In the genomic region with DNA sequence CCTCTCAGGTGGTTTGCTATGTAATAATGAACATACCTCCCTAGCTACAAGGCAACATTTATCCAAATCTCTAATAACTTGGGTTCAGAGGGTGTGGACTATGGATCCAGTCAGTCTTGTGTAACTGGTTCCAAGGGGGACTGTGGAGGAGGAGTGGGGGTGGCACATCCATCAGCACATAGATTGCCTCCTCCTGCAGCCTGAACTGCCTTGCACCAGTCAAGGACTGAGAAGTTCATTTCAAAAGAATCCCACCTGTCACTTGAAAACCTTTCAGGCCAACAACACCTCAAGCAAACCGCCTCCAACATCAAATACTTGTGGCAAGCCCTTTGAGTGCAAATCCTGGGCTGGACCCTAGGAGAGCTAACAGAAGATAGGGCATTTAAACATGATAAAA, we compare ENCODE assay signal across 21 mouse cellular contexts.
DNase-seq lines count a peak whose midpoint lies in the region; ATAC-seq and TF ChIP-seq lines count a peak whose summit lies in the region.
"Had no signal": no experiment of that assay in that cellular context is flagged by ENCODE, and none has a peak within 500 bp of the region (broad histone marks: within the 10 kb centered on the region; RNA-seq: fewer than 3 reads in every experiment).

No protein-coding gene starts in this region.

- H3K9ac ChIP-seq in intestine, embryonic 14.5 days (ENCODE audit: low read length): no peak overlapping the region
- no peak overlapping the region for H3K9ac ChIP-seq in intestine, postnatal 0 days (ENCODE audit: low read depth, low read length)
- H3K9ac ChIP-seq in lung, embryonic 16.5 days (ENCODE audit: low read length): no peak overlapping the region
- H3K9ac ChIP-seq in intestine, embryonic 15.5 days: no peak overlapping the region
- H3K9ac ChIP-seq in stomach, embryonic 16.5 days (ENCODE audit: low read length): no peak overlapping the region
- H3K9ac ChIP-seq: embryonic facial prominence, embryonic 15.5 days; forebrain, embryonic 15.5 days; heart, embryonic 12.5 days; hindbrain, embryonic 12.5 days had no signal

- H3K4me3 ChIP-seq in intestine, embryonic 14.5 days (ENCODE audit: low read depth, low read length): no peak overlapping the region
- H3K4me3 ChIP-seq in intestine, postnatal 0 days (ENCODE audit: low read depth, low read length): no peak overlapping the region
- H3K4me3 ChIP-seq in lung, embryonic 16.5 days (ENCODE audit: low read length): no peak overlapping the region
- no peak overlapping the region for H3K4me3 ChIP-seq in intestine, embryonic 15.5 days (replicated peaks)
- H3K4me3 ChIP-seq in stomach, embryonic 16.5 days (replicated peaks; ENCODE audit: low read length): no peak overlapping the region
- no peak overlapping the region for H3K4me3 ChIP-seq in hindbrain, embryonic 10.5 days
- H3K4me3 ChIP-seq: embryonic facial prominence, embryonic 15.5 days; erythroblast, embryonic 14.5 days; forebrain, embryonic 10.5 days; forebrain, embryonic 15.5 days; heart, embryonic 12.5 days; hindbrain, embryonic 12.5 days had no signal

- 0 out of 2 replicates have a peak, but pooled peaks have one; percentile 54 for ATAC-seq in intestine, embryonic 14.5 days (replicated peaks; ENCODE audit: low FRiP score, low TSS enrichment, low read depth)
- no peak for ATAC-seq in intestine, postnatal 0 days
- ATAC-seq in lung, embryonic 16.5 days (ENCODE audit: low read depth): peak; percentile 85; the same call in 1 of the 2 replicates
- peak; percentile 77 for ATAC-seq in intestine, embryonic 15.5 days
- ATAC-seq in stomach, embryonic 16.5 days (ENCODE audit: insufficient read depth, low FRiP score): peak; percentile 68
- ATAC-seq: forebrain, embryonic 15.5 days; hindbrain, embryonic 16.5 days; inflammation-experienced regulatory T-cells, adult 6 months had no signal

- H3K36me3 ChIP-seq in intestine, embryonic 14.5 days (ENCODE audit: control insufficient read depth, insufficient read depth, low read length): no peaks in the 10 kb centered on the region
- no peaks in the 10 kb centered on the region for H3K36me3 ChIP-seq in intestine, postnatal 0 days (ENCODE audit: control insufficient read depth, insufficient read depth)
- no peaks in the 10 kb centered on the region for H3K36me3 ChIP-seq in lung, embryonic 16.5 days (ENCODE audit: control insufficient read depth, insufficient read depth, low read length)
- H3K36me3 ChIP-seq in intestine, embryonic 15.5 days: no peaks in the 10 kb centered on the region
- no peaks in the 10 kb centered on the region for H3K36me3 ChIP-seq in stomach, embryonic 16.5 days (ENCODE audit: control insufficient read depth, insufficient read depth, low read length)
- H3K36me3 ChIP-seq in hindbrain, embryonic 10.5 days: no peaks in the 10 kb centered on the region
- H3K36me3 ChIP-seq: embryonic facial prominence, embryonic 15.5 days; forebrain, embryonic 10.5 days; forebrain, embryonic 15.5 days; heart, embryonic 12.5 days; hindbrain, embryonic 12.5 days had no signal

- 56% methylated on average over 1 of the region's 1 CpGs for WGBS in intestine, embryonic 14.5 days
- 44% methylated on average over 1 of the region's 1 CpGs for WGBS in intestine, postnatal 0 days
- 32% methylated on average over 1 of the region's 1 CpGs for WGBS in lung, embryonic 16.5 days
- WGBS in intestine, embryonic 15.5 days: 59% methylated on average over 1 of the region's 1 CpGs
- 44% methylated on average over 1 of the region's 1 CpGs for WGBS in stomach, embryonic 16.5 days
- WGBS in hindbrain, embryonic 10.5 days: 74% methylated on average over 1 of the region's 1 CpGs

- no peak overlapping the region for H3K4me2 ChIP-seq in intestine, embryonic 14.5 days (ENCODE audit: low read length)
- no peak overlapping the region for H3K4me2 ChIP-seq in intestine, postnatal 0 days (replicated peaks; ENCODE audit: low read depth)
- no peak overlapping the region for H3K4me2 ChIP-seq in lung, embryonic 16.5 days (ENCODE audit: low read depth, low read length)
- no peak overlapping the region for H3K4me2 ChIP-seq in intestine, embryonic 15.5 days (replicated peaks)
- no peak overlapping the region for H3K4me2 ChIP-seq in stomach, embryonic 16.5 days (ENCODE audit: low read depth, low read length)
- H3K4me2 ChIP-seq: embryonic facial prominence, embryonic 15.5 days; forebrain, embryonic 15.5 days; heart, embryonic 12.5 days; hindbrain, embryonic 12.5 days had no signal

- no peak for TF ChIP-seq CTCF in intestine, postnatal 0 days (IDR thresholded peaks at IDR 0.05; ENCODE audit: low read depth)

- peaks cover 2% of the 10 kb centered on the region; the same call in 1 of the 2 replicates for H3K4me1 ChIP-seq in intestine, embryonic 14.5 days (replicated peaks; ENCODE audit: control insufficient read depth, insufficient read depth, low read length)
- H3K4me1 ChIP-seq in intestine, postnatal 0 days (replicated peaks; ENCODE audit: control insufficient read depth, insufficient read depth, low read length): 0 out of 2 replicates have a peak, but pooled peaks cover 4% of the 10 kb centered on the region
- H3K4me1 ChIP-seq in lung, embryonic 16.5 days (replicated peaks; ENCODE audit: control insufficient read depth, insufficient read depth, low read length): peaks cover 7% of the 10 kb centered on the region; the same call in 1 of the 2 replicates
- H3K4me1 ChIP-seq in intestine, embryonic 15.5 days (replicated peaks): no peaks in the 10 kb centered on the region
- H3K4me1 ChIP-seq in stomach, embryonic 16.5 days (ENCODE audit: control insufficient read depth, insufficient read depth, low read length): no peaks in the 10 kb centered on the region
- peaks cover 7% of the 10 kb centered on the region; the same call in 1 of the 2 replicates for H3K4me1 ChIP-seq in hindbrain, embryonic 10.5 days (replicated peaks)
- H3K4me1 ChIP-seq: embryonic facial prominence, embryonic 15.5 days; forebrain, embryonic 10.5 days; forebrain, embryonic 15.5 days; heart, embryonic 12.5 days; hindbrain, embryonic 12.5 days had no signal

- H3K9me3 ChIP-seq in intestine, embryonic 14.5 days (ENCODE audit: control insufficient read depth, low read length): no peaks in the 10 kb centered on the region
- no peaks in the 10 kb centered on the region for H3K9me3 ChIP-seq in intestine, postnatal 0 days (ENCODE audit: control insufficient read depth)
- no peaks in the 10 kb centered on the region for H3K9me3 ChIP-seq in lung, embryonic 16.5 days (ENCODE audit: control insufficient read depth, low read length)
- no peaks in the 10 kb centered on the region for H3K9me3 ChIP-seq in intestine, embryonic 15.5 days
- no peaks in the 10 kb centered on the region for H3K9me3 ChIP-seq in stomach, embryonic 16.5 days (replicated peaks; ENCODE audit: control insufficient read depth, low read length)
- no peaks in the 10 kb centered on the region for H3K9me3 ChIP-seq in hindbrain, embryonic 10.5 days
- H3K9me3 ChIP-seq: embryonic facial prominence, embryonic 15.5 days; forebrain, embryonic 10.5 days; forebrain, embryonic 15.5 days; heart, embryonic 12.5 days; hindbrain, embryonic 12.5 days had no signal

- peak overlapping the region; percentile 51 for H3K27ac ChIP-seq in intestine, embryonic 14.5 days (ENCODE audit: low read depth)
- no peak overlapping the region for H3K27ac ChIP-seq in intestine, postnatal 0 days (ENCODE audit: low read depth, low read length)
- peak overlapping the region; percentile 59 for H3K27ac ChIP-seq in lung, embryonic 16.5 days (ENCODE audit: low read length)
- H3K27ac ChIP-seq in intestine, embryonic 15.5 days: no peak overlapping the region
- peak overlapping the region; percentile 86 for H3K27ac ChIP-seq in stomach, embryonic 16.5 days (ENCODE audit: low read length)
- H3K27ac ChIP-seq in hindbrain, embryonic 10.5 days: no peak overlapping the region
- H3K27ac ChIP-seq: embryonic facial prominence, embryonic 15.5 days; forebrain, embryonic 10.5 days; forebrain, embryonic 15.5 days; hindbrain, embryonic 12.5 days had no signal

- DNase-seq in intestine, embryonic 14.5 days (ENCODE audit: low spot score): no peak
- DNase-seq in lung, postnatal 14 days: no peak
- no peak for DNase-seq in hindbrain, embryonic 10.5 days (ENCODE audit: low spot score)
- DNase-seq in layer of hippocampus, adult 18-20 months (ENCODE audit: low spot score in 2 of 2): no peak
- DNase-seq: adrenal gland, adult 8-10 months; adrenal gland, postnatal 36 days; cerebellum, adult 9-10 months; cerebellum, postnatal 25 days; gastrocnemius, postnatal 10 days had no signal

- H3K27me3 ChIP-seq in intestine, embryonic 14.5 days (replicated peaks; ENCODE audit: control insufficient read depth, insufficient read depth, low read length): no peaks in the 10 kb centered on the region
- no peaks in the 10 kb centered on the region for H3K27me3 ChIP-seq in intestine, postnatal 0 days (replicated peaks; ENCODE audit: control insufficient read depth, insufficient read depth, low read length)
- no peaks in the 10 kb centered on the region for H3K27me3 ChIP-seq in lung, embryonic 16.5 days (ENCODE audit: control insufficient read depth, insufficient read depth, low read depth, low read length)
- H3K27me3 ChIP-seq in intestine, embryonic 15.5 days (replicated peaks): no peaks in the 10 kb centered on the region
- H3K27me3 ChIP-seq in stomach, embryonic 16.5 days (ENCODE audit: control insufficient read depth, insufficient read depth, low read length): no peaks in the 10 kb centered on the region
- H3K27me3 ChIP-seq in hindbrain, embryonic 10.5 days (ENCODE audit: insufficient read depth, poor library complexity, severe bottlenecking): no peaks in the 10 kb centered on the region
- H3K27me3 ChIP-seq: embryonic facial prominence, embryonic 15.5 days; forebrain, embryonic 15.5 days; heart, embryonic 12.5 days; hindbrain, embryonic 12.5 days had no signal

Comparison
In these comparisons a context has a peak if more than half of its experiments do, and no peak if none do; other contexts are left out.
1. H3K27ac ChIP-seq: peak in intestine, embryonic 14.5 days (single experiment), lung, embryonic 16.5 days (single experiment) and stomach, embryonic 16.5 days (single experiment); none in intestine, postnatal 0 days (single experiment), intestine, embryonic 15.5 days (single experiment) and hindbrain, embryonic 10.5 days (single experiment).